Mouse (Mus musculus) liver, embryonic 14.5 days (tissue): ENCODE measurements around the gene Cep170. TPM values are rescaled to one million over a fixed set of nuclear protein-coding genes. Genes with fewer than 3 reads are reported as not detected.
A peak's percentile ranks its signal among the peaks of the same experiment; 100 is the strongest.

Experiments
- ATAC-seq: fragments of 200-750 bp; cut with Nextera tagmentation; 2 replicates; pipeline ENCODE4 v1.8.0; 2017; ENCODE audit warnings: moderate number of reproducible peaks, mild to moderate bottlenecking, moderate library complexity; ENCODE audit not compliant: insufficient read depth
- DNase-seq, 3 experiments: peaks; one replicate each; pipeline ENCODE4 v3.0.0-alpha.2; 2012 to 2013; ENCODE audit warnings: low read depth in 3 of 3, low spot score in 3 of 3
- H3K27ac ChIP-seq: fragments of 300-500 bp; sonication (generic); 2 replicates; pipeline ENCODE4 v1.5.1; 2014; ENCODE audit warnings: moderate library complexity, mild to moderate bottlenecking, control low read depth, inconsistent platforms
- H3K27me3 ChIP-seq: fragments of 300-500 bp; sonication (generic); 2 replicates; pipeline ENCODE4 v1.6.1; 2014; ENCODE audit warnings: mild to moderate bottlenecking, low read length, moderate library complexity; ENCODE audit not compliant: control insufficient read depth, insufficient read depth
- H3K36me3 ChIP-seq: fragments of 300-500 bp; sonication (generic); replicated peaks from 2 replicates; pipeline ENCODE4 v1.6.1; 2014; ENCODE audit warnings: low read depth; ENCODE audit not compliant: control insufficient read depth, insufficient read depth
- H3K4me1 ChIP-seq, 2 experiments: fragments of 200-500 bp in 1 of 2; fragments of 300-500 bp in 1 of 2; sonication (generic) in 1 of 2; replicated peaks; 2 replicates each; pipeline ENCODE4 v1.6.1; 2012 to 2014; ENCODE audit warnings: antibody characterized with exemption in 1 of 2, inconsistent platforms in 1 of 2, low read length in 1 of 2; ENCODE audit not compliant: control insufficient read depth in 2 of 2, insufficient read depth in 2 of 2
- H3K4me2 ChIP-seq: fragments of 300-500 bp; sonication (generic); 2 replicates; pipeline ENCODE4 v1.6.1; 2014; ENCODE audit warnings: low read depth, mild to moderate bottlenecking, control low read depth, moderate library complexity
- H3K4me3 ChIP-seq, 2 experiments: fragments of 200-500 bp in 1 of 2; fragments of 300-500 bp in 1 of 2; sonication (generic) in 1 of 2; 2 replicates each; pipeline ENCODE4 v1.5.1; 2012 to 2014; ENCODE audit warnings: low read depth in 2 of 2, low read length in 2 of 2, mild to moderate bottlenecking in 2 of 2, control low read depth in 1 of 2, inconsistent platforms in 1 of 2, moderate library complexity in 1 of 2; ENCODE audit not compliant: insufficient read depth in 1 of 2
- H3K9ac ChIP-seq: fragments of 300-500 bp; sonication (generic); replicated peaks from 2 replicates; pipeline ENCODE4 v1.6.1; 2014; ENCODE audit warnings: mild to moderate bottlenecking, control low read depth, moderate library complexity
- H3K9me3 ChIP-seq: fragments of 300-500 bp; sonication (generic); 2 replicates; pipeline ENCODE4 v1.6.1; 2016; ENCODE audit warnings: low read length, mixed read lengths; ENCODE audit not compliant: control insufficient read depth
- CTCF ChIP-seq: IDR thresholded peaks from 2 replicates; pipeline ENCODE4 v1.5.1; 2016; ENCODE audit warnings: antibody characterized with exemption, low read depth, control low read depth
- EP300 ChIP-seq: IDR thresholded peaks from 2 replicates; pipeline ENCODE4 v1.6.1; 2016; ENCODE audit warnings: antibody characterized with exemption, low read depth
- WGBS: fragments of 180-500 bp; shearing (Covaris S2); extraction: QIAGEN DNeasy Blood & Tissue Kit; methylation state at CpG from one replicate; pipeline ENCODE4 v1.1.7; 2014; ENCODE audit not compliant: insufficient replicate concordance; 5-methylcytosine and 5-hydroxymethylcytosine counted together
- polyA plus RNA-seq, 2 experiments: library from polyadenylated mRNA; depleted of rRNA in 1 of 2; stranded (reverse) in 1 of 2; unstranded in 1 of 2; fragments of >200 nt; fragmentation: Nextera tagmentation in 1 of 2; extraction: Ambion mirVana in 1 of 2; gene quantifications; 2 replicates each; pipeline versions ENCODE4 v1.2.1 to v1.2.3; 2012 to 2014

Cep170 gene
- polyA plus RNA-seq, 2 experiments, result 5.2 to 5.5 TPM

DNA sequence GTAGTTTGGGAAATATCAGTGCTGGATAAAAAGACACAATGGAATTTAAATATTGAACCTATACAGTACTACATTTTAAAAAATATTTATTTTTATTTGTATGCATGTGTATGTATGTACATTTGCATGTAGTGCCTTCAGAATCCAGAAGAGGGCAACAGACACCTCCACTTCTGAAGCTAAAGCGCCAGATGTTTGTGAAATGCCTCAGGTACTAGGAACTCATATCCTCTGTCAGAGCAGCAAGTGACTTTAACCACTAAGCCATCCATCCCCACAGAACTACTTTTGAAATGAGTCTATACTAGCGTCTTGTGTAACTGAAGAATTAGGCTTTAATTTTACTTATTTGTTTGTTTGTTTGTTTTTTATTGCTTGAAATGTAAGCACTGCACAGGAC, 101.4 kb downstream of the Cep170 start:
- no peak for TF ChIP-seq EP300
- peak; percentile 60 for TF ChIP-seq CTCF
- DNase-seq (peak; percentile 19 to 27 (median 24)), ATAC-seq (no peak)
- Histone ChIP-seq H3K4me3 (no peak overlapping the region), H3K27ac (no peak overlapping the region), H3K27me3 (no peaks in the 10 kb centered on the region), H3K9me3 (no peaks in the 10 kb centered on the region), H3K4me1 (no peaks in the 10 kb centered on the region), H3K4me2 (no peak overlapping the region), H3K36me3 (no peaks in the 10 kb centered on the region), H3K9ac (no peak overlapping the region)
- 27% methylated on average over 2 of the region's 2 CpGs for WGBS

GRCm38 (mm10) chr1:176700226-176700625, 113.6 kb downstream of the Cep170 start:
- Histone ChIP-seq H3K9ac (no peak overlapping the region), H3K4me3 (no peak overlapping the region), H3K27me3 (no peaks in the 10 kb centered on the region), H3K4me1 (no peaks in the 10 kb centered on the region), H3K4me2 (no peak overlapping the region), H3K9me3 (no peaks in the 10 kb centered on the region), H3K36me3 (no peaks in the 10 kb centered on the region), H3K27ac (no peak overlapping the region)
- WGBS, result 75% methylated on average over 1 of the region's 1 CpGs
- ATAC-seq (no peak), DNase-seq (no peak)
- TF ChIP-seq EP300 (no peak), CTCF (no peak)

- Histone ChIP-seq H3K4me1 (no peaks in the 10 kb centered on the region), H3K9ac (no peak overlapping the region), H3K36me3 (no peaks in the 10 kb centered on the region), H3K4me2 (no peak overlapping the region), H3K27ac (no peak overlapping the region), H3K4me3 (no peak overlapping the region), H3K9me3 (no peaks in the 10 kb centered on the region), H3K27me3 (no peaks in the 10 kb centered on the region)
- no peak for DNase-seq
- ATAC-seq, result no peak
- TF ChIP-seq CTCF (peak; percentile 30), EP300 (no peak)
Measured at GRCm38 (mm10) chr1:176699793-176700192, 114.1 kb downstream of the Cep170 start.

GRCm38 (mm10) chr1:176698647-176699046, 115.2 kb downstream of the Cep170 start:
- DNase-seq, result no peak
- Histone ChIP-seq H3K9me3 (no peaks in the 10 kb centered on the region), H3K4me2 (no peak overlapping the region), H3K27me3 (no peaks in the 10 kb centered on the region), H3K27ac (no peak overlapping the region), H3K4me3 (no peak overlapping the region), H3K36me3 (no peaks in the 10 kb centered on the region), H3K4me1 (no peaks in the 10 kb centered on the region), H3K9ac (no peak overlapping the region)
- no peak for TF ChIP-seq CTCF
- no peak for TF ChIP-seq EP300
- no peak for ATAC-seq
- 57% methylated on average over 3 of the region's 3 CpGs for WGBS

DNA sequence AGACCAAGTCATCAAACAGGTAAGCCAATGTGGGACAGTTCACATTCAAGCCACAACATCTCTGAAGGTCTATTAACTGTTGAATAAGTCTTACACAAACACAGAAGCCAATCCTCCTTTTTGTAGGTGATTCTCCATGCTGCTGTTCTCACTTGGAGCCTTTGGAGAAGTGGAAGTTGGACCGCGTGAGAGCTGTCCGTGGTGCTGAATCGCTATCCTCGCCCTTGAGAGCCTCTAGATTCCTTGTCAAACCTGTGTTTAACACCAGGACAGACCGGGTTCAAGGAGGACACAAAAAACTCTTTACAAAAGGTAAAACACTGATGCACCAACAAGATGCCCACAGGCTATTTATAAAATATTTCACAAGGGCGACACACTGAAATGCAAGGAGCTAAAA, 116.8 kb downstream of the Cep170 start:
- Histone ChIP-seq H3K4me1 (no peaks in the 10 kb centered on the region), H3K9me3 (no peaks in the 10 kb centered on the region), H3K4me3 (no peak overlapping the region), H3K9ac (no peak overlapping the region), H3K27ac (no peak overlapping the region), H3K36me3 (no peaks in the 10 kb centered on the region), H3K27me3 (no peaks in the 10 kb centered on the region), H3K4me2 (no peak overlapping the region)
- 19% methylated on average over 7 of the region's 7 CpGs for WGBS
- TF ChIP-seq EP300, result no peak
- TF ChIP-seq CTCF, result no peak
- DNase-seq, result peak; percentile 2 to 11 (median 9)
- no peak for ATAC-seq
